Mouse (Mus musculus) small intestine, adult 2 months (tissue): ENCODE measurements around the gene Aup1.

Experiments used
- CTCF ChIP-seq: fragments of 200-500 bp; IDR thresholded peaks from 2 replicates; pipeline ENCODE4 v1.5.1; 2012; ENCODE audit warnings: low read depth, mild to moderate bottlenecking, control low read depth, inconsistent platforms, low read length, moderate library complexity, mixed read lengths; ENCODE audit not compliant: insufficient replicate concordance, insufficient read length; ENCODE audit errors: extremely low read depth
- POLR2A ChIP-seq: fragments of 200-500 bp; IDR thresholded peaks from 2 replicates; pipeline ENCODE4 v1.6.1; 2012; ENCODE audit warnings: low read depth, mild to moderate bottlenecking, control low read depth, inconsistent platforms, low read length, moderate library complexity

DNA sequence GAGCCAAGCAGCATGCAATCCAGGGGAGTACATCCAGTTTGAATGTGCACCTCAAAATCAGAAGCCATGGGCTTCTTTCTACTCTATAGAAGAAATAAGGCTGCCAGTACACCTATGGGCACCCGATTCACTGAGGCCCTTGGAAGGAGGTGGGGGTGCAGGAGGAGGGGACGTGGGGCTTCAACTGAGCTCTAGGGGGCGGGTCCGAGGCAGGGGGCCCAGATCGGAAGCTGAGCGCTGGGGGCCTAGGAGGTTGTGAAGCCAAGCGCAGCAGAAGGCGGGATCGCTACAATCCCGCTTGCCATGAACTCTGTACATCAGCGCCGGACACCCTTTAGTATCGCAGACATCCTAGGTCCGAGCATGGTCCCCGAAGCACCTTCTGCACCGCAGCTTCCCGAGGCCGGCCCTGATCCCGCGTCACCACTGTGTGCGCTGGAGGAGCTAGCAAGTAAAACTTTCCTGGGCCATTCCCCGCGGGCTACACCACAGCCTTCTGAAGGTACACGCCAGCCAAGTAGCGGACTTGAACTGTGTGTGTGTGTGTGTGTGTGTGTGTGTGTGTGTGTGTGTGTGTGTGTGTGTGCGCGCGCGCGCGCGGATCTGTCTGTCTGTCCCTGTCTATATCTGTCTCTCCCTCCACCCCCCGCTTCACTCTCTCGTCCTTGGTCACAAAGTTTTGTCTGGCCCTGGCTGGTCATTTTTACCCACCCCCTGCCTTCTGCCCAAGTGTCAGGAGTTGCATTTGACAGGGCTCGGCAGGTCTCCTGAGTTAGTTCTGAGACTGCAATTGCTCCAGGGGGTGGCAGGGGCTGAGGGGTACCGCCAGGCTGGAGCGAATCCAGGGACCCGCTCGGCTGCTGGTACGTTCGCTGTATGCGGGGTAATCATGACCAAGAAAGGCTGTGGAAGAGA, 32.1 kb downstream of the Aup1 start, which contains the start of gene Lbx2:
- TF ChIP-seq POLR2A (no peak), CTCF (no peak)
